Mouse (Mus musculus): ENCODE data around the gene Slc25a41. TPM values are rescaled to one million over a fixed set of nuclear protein-coding genes. Genes with fewer than 3 reads are reported as not detected.

Slc25a41 gene
- not detected for total RNA-seq (2021)
- long read RNA-seq, experiment 1: 0 reads
- long read RNA-seq, experiment 2: 0 reads

- intact Hi-C loops (cut with DNase I): no loop called here
- DNase-seq: no peak
Measured at GRCm38 (mm10) chr17:57041554-57041953, at the start of gene Slc25a41. Gene Slc25a41 (minus strand): TSS chr17:57041654.

GRCm38 (mm10) chr17:57087049-57087832 is 45.8 kb upstream of the Slc25a41 start, which contains the start of gene Tubb4a:
Gene Tubb4a (minus strand): TSS chr17:57087782.
- intact Hi-C loops (cut with DNase I): no loop called here

GRCm38 (mm10) chr17:57085970-57086757 is 44.7 kb upstream of the Slc25a41 start:
- intact Hi-C loops (cut with DNase I): no loop called here
- DNase-seq: no peak

More at GRCm38 (mm10) chr17:57087049-57087832, 45.8 kb upstream of the Slc25a41 start, which contains the start of gene Tubb4a:
- peak in 1 of 2 experiments; percentile 23 for DNase-seq

GRCm38 (mm10) chr17:57082481-57082880 is 41.0 kb upstream of the Slc25a41 start:
- intact Hi-C loops (cut with DNase I): no loop called here
- no peak for DNase-seq

GRCm38 (mm10) chr17:57081234-57081842 is 39.9 kb upstream of the Slc25a41 start:
- intact Hi-C loops (cut with DNase I): no loop called here
- no peak for DNase-seq

GRCm38 (mm10) chr17:57079919-57080318 is 38.5 kb upstream of the Slc25a41 start:
- DNase-seq: no peak
- intact Hi-C loops (cut with DNase I): no loop called here

GRCm38 (mm10) chr17:57078336-57078735 is 36.9 kb upstream of the Slc25a41 start, which contains the start of gene Dennd1c:
Gene Dennd1c (minus strand): TSS chr17:57078514.
- intact Hi-C loops (cut with DNase I): no loop called here
- no peak for DNase-seq

GRCm38 (mm10) chr17:57076916-57077315 is 35.5 kb upstream of the Slc25a41 start:
- intact Hi-C loops (cut with DNase I): no loop called here
- DNase-seq: no peak

GRCm38 (mm10) chr17:57070699-57071098 is 29.2 kb upstream of the Slc25a41 start:
- no peak for DNase-seq
- intact Hi-C loops (cut with DNase I): no loop called here

GRCm38 (mm10) chr17:57070272-57070671 is 28.8 kb upstream of the Slc25a41 start:
- no peak for DNase-seq
- intact Hi-C loops (cut with DNase I): no loop called here

- DNase-seq: no peak
- intact Hi-C loops (cut with DNase I): loop anchor here (10.0 kb wide), 1 partner anchor 98 kb away; no protein-coding TSS in a partner anchor
Measured at GRCm38 (mm10) chr17:57066908-57067307, 25.5 kb upstream of the Slc25a41 start.

GRCm38 (mm10) chr17:57063031-57063430 is 21.6 kb upstream of the Slc25a41 start:
- DNase-seq: no peak
- intact Hi-C loops (cut with DNase I): loop anchor here (5.0 to 10.0 kb wide), 2 partner anchors 66 to 102 kb away; partner anchors contain the start of gene Alkbh7

- intact Hi-C loops (cut with DNase I): loop anchor here (5.0 to 10.0 kb wide), 2 partner anchors 65 to 102 kb away; partner anchors contain the start of gene Alkbh7
- DNase-seq: no peak
Measured at GRCm38 (mm10) chr17:57062548-57062947, 21.1 kb upstream of the Slc25a41 start.

- intact Hi-C loops (cut with DNase I): loop anchor here (5.0 to 10.0 kb wide), 2 partner anchors 65 to 103 kb away; partner anchors contain the start of gene Alkbh7
Measured at GRCm38 (mm10) chr17:57062011-57062521, 20.6 kb upstream of the Slc25a41 start.

GRCm38 (mm10) chr17:57061069-57061468 is 19.6 kb upstream of the Slc25a41 start:
- intact Hi-C loops (cut with DNase I): loop anchor here (5.0 to 10.0 kb wide), 2 partner anchors 64 to 104 kb away; partner anchors contain the start of gene Alkbh7

More at GRCm38 (mm10) chr17:57062011-57062521, 20.6 kb upstream of the Slc25a41 start:
- no peak for DNase-seq

GRCm38 (mm10) chr17:57060231-57060801 is 18.9 kb upstream of the Slc25a41 start:
- intact Hi-C loops (cut with DNase I): loop anchor here (5.0 to 10.0 kb wide), 2 partner anchors 63 to 104 kb away; partner anchors contain the start of gene Alkbh7
- peak; percentile 90 to 94 for DNase-seq

More at GRCm38 (mm10) chr17:57061069-57061468, 19.6 kb upstream of the Slc25a41 start:
- no peak for DNase-seq

- intact Hi-C loops (cut with DNase I): loop anchor here (5.0 kb wide), 1 partner anchor 232 kb away; no protein-coding TSS in a partner anchor
- DNase-seq: peak; percentile 45 to 48
Measured at GRCm38 (mm10) chr17:57059486-57059977, 18.1 kb upstream of the Slc25a41 start, which contains the start of gene Slc25a23. Gene Slc25a23 (minus strand): TSS chr17:57059863.

GRCm38 (mm10) chr17:57058891-57059485 is 17.5 kb upstream of the Slc25a41 start, which contains the start of gene Crb3:
Gene Crb3 (plus strand): TSS chr17:57059105.
- intact Hi-C loops (cut with DNase I): loop anchor here (5.0 kb wide), 1 partner anchor 232 kb away; no protein-coding TSS in a partner anchor
- DNase-seq: peak; percentile 27 to 31
